Mouse (Mus musculus) CH12.LX (cell line): ENCODE measurements at regions not wholly inside any gene's neighbourhood (a gene's known extent, or its start where the extent isn't known, plus 50 kb on each side); places are given as distances from the start of the nearest gene placed in this dataset.

Experiments
- DNase-seq: peaks from one replicate; pipeline ENCODE4 v3.0.0-alpha.2; 2013; ENCODE audit errors: extremely low read depth
- H3K27ac ChIP-seq: 2 replicates; pipeline ENCODE4 v1.5.1; 2012; ENCODE audit warnings: low read depth, mild to moderate bottlenecking, control low read depth, moderate library complexity; ENCODE audit not compliant: insufficient read depth
- H3K27me3 ChIP-seq: replicated peaks from 2 replicates; pipeline ENCODE3; 2012; ENCODE audit warnings: inconsistent platforms
- H3K36me3 ChIP-seq, 2 experiments: replicated peaks in 1 of 2; 2 replicates each; pipeline versions ENCODE3 to v1.6.1; 2012; ENCODE audit warnings: inconsistent platforms in 1 of 2, low read length in 1 of 2, mild to moderate bottlenecking in 1 of 2, mixed read lengths in 1 of 2, moderate library complexity in 1 of 2; ENCODE audit not compliant: control insufficient read depth in 1 of 2, insufficient read depth in 1 of 2
- H3K4me1 ChIP-seq, 2 experiments: 2 replicates each; pipeline ENCODE4 v1.6.1; 2012; ENCODE audit warnings: inconsistent platforms in 1 of 2, moderate library complexity in 1 of 2; ENCODE audit not compliant: insufficient read depth in 2 of 2, control insufficient read depth in 1 of 2
- H3K4me2 ChIP-seq: 2 replicates; pipeline ENCODE4 v1.6.1; 2012; ENCODE audit warnings: low read depth, mild to moderate bottlenecking, control low read depth; ENCODE audit not compliant: poor library complexity, insufficient read depth, severe bottlenecking
- H3K4me3 ChIP-seq, 3 experiments: fragments of 150-350 bp in 1 of 3; sonication (generic) in 1 of 3; replicated peaks in 1 of 3; 2 replicates each; pipeline versions ENCODE3 to v1.5.1; 2011 to 2012; ENCODE audit warnings: low read depth in 2 of 3, low read length in 2 of 3, mild to moderate bottlenecking in 2 of 3, moderate library complexity in 2 of 3, control low read depth in 1 of 3, improper control_type of control experiment in 1 of 3, inconsistent platforms in 1 of 3, mixed read lengths in 1 of 3; ENCODE audit not compliant: poor library complexity in 1 of 3
- H3K79me2 ChIP-seq: replicated peaks from 2 replicates; pipeline ENCODE4 v1.6.1; 2012; ENCODE audit warnings: mild to moderate bottlenecking, moderate library complexity; ENCODE audit not compliant: control insufficient read depth, poor library complexity, insufficient read depth, severe bottlenecking; ENCODE audit errors: extremely low read depth
- H3K9ac ChIP-seq: 2 replicates; pipeline ENCODE4 v1.6.1; 2012; ENCODE audit warnings: low read depth, mild to moderate bottlenecking, control low read depth, moderate library complexity; ENCODE audit not compliant: insufficient read depth
- H3K9me3 ChIP-seq: replicated peaks from 2 replicates; pipeline ENCODE3; 2012; ENCODE audit warnings: low read length, inconsistent platforms, mixed read lengths
- BHLHE40 ChIP-seq: IDR thresholded peaks from 2 replicates; pipeline ENCODE4 v1.6.1; 2011; ENCODE audit warnings: mild to moderate bottlenecking, low read depth, low read length, improper control_type of control experiment
- CHD2 ChIP-seq: IDR thresholded peaks from 2 replicates; pipeline ENCODE4 v1.6.1; 2011; ENCODE audit warnings: low read length, improper control_type of control experiment
- E2F4 ChIP-seq: IDR thresholded peaks from 2 replicates; pipeline ENCODE4 v1.6.1; 2011; ENCODE audit warnings: low read depth, low read length, improper control_type of control experiment; ENCODE audit not compliant: insufficient replicate concordance
- EP300 ChIP-seq: IDR thresholded peaks from 2 replicates; pipeline ENCODE4 v1.6.1; 2011; ENCODE audit warnings: low read length, improper control_type of control experiment
- ETS1 ChIP-seq: conservative IDR thresholded peaks from 2 replicates; pipeline ENCODE4 v1.6.1; 2012; ENCODE audit warnings: low read depth, mild to moderate bottlenecking, inconsistent platforms, low read length, improper control_type of control experiment, moderate library complexity
- GABPA ChIP-seq: IDR thresholded peaks from 2 replicates; pipeline ENCODE4 v1.6.1; 2012; ENCODE audit warnings: low read depth, low read length, improper control_type of control experiment, inconsistent platforms; ENCODE audit not compliant: insufficient replicate concordance
- HCFC1 ChIP-seq: IDR thresholded peaks from 2 replicates; pipeline ENCODE4 v1.6.1; 2012; ENCODE audit warnings: low read depth, mild to moderate bottlenecking, inconsistent platforms, low read length, improper control_type of control experiment
- JUN ChIP-seq: IDR thresholded peaks from 2 replicates; pipeline ENCODE4 v1.6.1; 2011; ENCODE audit warnings: low read depth, mild to moderate bottlenecking, low read length, improper control_type of control experiment, moderate library complexity; ENCODE audit not compliant: insufficient read depth
- JUND ChIP-seq: conservative IDR thresholded peaks from 2 replicates; pipeline ENCODE4 v1.6.1; 2011; ENCODE audit warnings: low read depth, low read length, improper control_type of control experiment
- MAFK ChIP-seq: IDR thresholded peaks from 2 replicates; pipeline ENCODE4 v1.6.1; 2011; ENCODE audit warnings: low read length, improper control_type of control experiment; ENCODE audit not compliant: insufficient replicate concordance
- MAX ChIP-seq: IDR thresholded peaks from 2 replicates; pipeline ENCODE4 v1.6.1; 2011; ENCODE audit warnings: low read length, improper control_type of control experiment
- MAZ ChIP-seq: IDR thresholded peaks from 2 replicates; pipeline ENCODE4 v1.6.1; 2012; ENCODE audit warnings: low read depth, mild to moderate bottlenecking, inconsistent platforms, low read length, improper control_type of control experiment, moderate library complexity
- MXI1 ChIP-seq: IDR thresholded peaks from 2 replicates; pipeline ENCODE4 v1.6.1; 2011; ENCODE audit warnings: mild to moderate bottlenecking, low read depth, low read length, improper control_type of control experiment
- NELFE ChIP-seq: IDR thresholded peaks from 2 replicates; pipeline ENCODE4 v1.6.1; 2011; ENCODE audit warnings: low read depth, low read length, improper control_type of control experiment
- NRF1 ChIP-seq: IDR thresholded peaks from 2 replicates; pipeline ENCODE4 v1.6.1; 2014; ENCODE audit warnings: low read depth, mild to moderate bottlenecking, inconsistent platforms, low read length, improper control_type of control experiment, moderate library complexity
- PAX5 ChIP-seq: IDR thresholded peaks from 2 replicates; pipeline ENCODE4 v1.6.1; 2012; ENCODE audit warnings: low read length, inconsistent platforms, mixed read lengths
- POLR2A ChIP-seq: IDR thresholded peaks from 2 replicates; pipeline ENCODE4 v1.6.1; 2011; ENCODE audit warnings: low read depth, mild to moderate bottlenecking, improper control_type of control experiment, low read length
- POLR2AphosphoS2 ChIP-seq: IDR thresholded peaks from 2 replicates; pipeline ENCODE4 v1.6.1; 2011; ENCODE audit warnings: low read depth, low read length, improper control_type of control experiment
- RAD21 ChIP-seq: IDR thresholded peaks from 2 replicates; pipeline ENCODE4 v1.6.1; 2011; ENCODE audit warnings: low read depth, mild to moderate bottlenecking, low read length, improper control_type of control experiment, moderate library complexity
- RCOR1 ChIP-seq: conservative IDR thresholded peaks from 2 replicates; pipeline ENCODE4 v1.6.1; 2012; ENCODE audit warnings: low read depth, mild to moderate bottlenecking, inconsistent platforms, low read length, improper control_type of control experiment
- SMC3 ChIP-seq: IDR thresholded peaks from 2 replicates; pipeline ENCODE4 v1.6.1; 2011; ENCODE audit warnings: low read depth, low read length, improper control_type of control experiment
- TBP ChIP-seq: conservative IDR thresholded peaks from 2 replicates; pipeline ENCODE4 v1.6.1; 2011; ENCODE audit warnings: low read depth, low read length, improper control_type of control experiment
- TCF12 ChIP-seq: IDR thresholded peaks from 2 replicates; pipeline ENCODE4 v1.6.1; 2014; ENCODE audit warnings: low read depth, mild to moderate bottlenecking, inconsistent platforms, low read length, improper control_type of control experiment
- USF2 ChIP-seq: conservative IDR thresholded peaks from 2 replicates; pipeline ENCODE4 v1.6.1; 2011; ENCODE audit warnings: low read depth, low read length, improper control_type of control experiment
- ZC3H11A ChIP-seq: IDR thresholded peaks from 2 replicates; pipeline ENCODE4 v1.6.1; 2012; ENCODE audit warnings: low read depth, mild to moderate bottlenecking, inconsistent platforms, low read length, improper control_type of control experiment
- ZMIZ1 ChIP-seq: IDR thresholded peaks from 2 replicates; pipeline ENCODE4 v1.6.1; 2012; ENCODE audit warnings: low read depth, mild to moderate bottlenecking, inconsistent platforms, low read length, improper control_type of control experiment
- dilution Hi-C: fragments of 300-500 bp; cut with MboI; formaldehyde crosslinking; loops from 2 replicates; pipeline ENCODE4 v1.14.3; 2020; ENCODE audit warnings: low sequenced_read_pairs; ENCODE audit not compliant: extremely low pct_unique_long_range_greater_than_20kb, extremely low pct_ligation_motif_present
- in situ Hi-C: fragments of 300-500 bp; cut with MboI; formaldehyde crosslinking; loops from 3 replicates; pipeline ENCODE4 v1.14.3; 2019; ENCODE audit warnings: low sequenced_read_pairs, low pct_ligation_motif_present, low pct_unique_long_range_greater_than_20kb, mixed read lengths

GRCm38 (mm10) chr13:107866825-107867224, 177.4 kb upstream of the Smim15 start:
- TF ChIP-seq POLR2A (no peak), NRF1 (no peak), SMC3 (no peak), ZC3H11A (no peak), EP300 (no peak), MAFK (no peak), CHD2 (no peak), MAZ (no peak), ZMIZ1 (no peak), ETS1 (no peak), USF2 (no peak), RAD21 (no peak), MXI1 (no peak), JUND (no peak), GABPA (no peak), BHLHE40 (no peak), PAX5 (no peak), MAX (no peak)
- TF ChIP-seq, all 38 proteins: peak for 0
- dilution Hi-C loops, result no loop called here
- Histone ChIP-seq H3K9ac (no peak overlapping the region), H3K9me3 (no peaks in the 10 kb centered on the region), H3K4me3 (no peak overlapping the region), H3K4me2 (no peak overlapping the region), H3K36me3 (peaks cover 0 to 2% of the 10 kb centered on the region in 2 experiments), H3K27me3 (no peaks in the 10 kb centered on the region), H3K79me2 (peaks cover 4% of the 10 kb centered on the region; the same call in 1 of the 2 replicates), H3K4me1 (no peaks in the 10 kb centered on the region; a peak in 1 of 4 replicates), H3K27ac (no peak overlapping the region)
- DNase-seq, result no peak
- in situ Hi-C loops, result no loop called here

GRCm38 (mm10) chr13:107862793-107863654, 181.2 kb upstream of the Smim15 start:
- H3K79me2 ChIP-seq, result peaks cover 3% of the 10 kb centered on the region; the same call in 1 of the 2 replicates
- in situ Hi-C loops (no loop called here), dilution Hi-C loops (no loop called here)
- no peak for DNase-seq
- no peak overlapping the region for H3K4me3 ChIP-seq
- no peaks in the 10 kb centered on the region for H3K36me3 ChIP-seq
- no peaks in the 10 kb centered on the region for H3K4me1 ChIP-seq
- no peak overlapping the region for H3K9ac ChIP-seq
- TF ChIP-seq NELFE (no peak), HCFC1 (no peak), POLR2AphosphoS2 (no peak), JUN (no peak), MAX (no peak), ZMIZ1 (no peak), MAZ (no peak), JUND (no peak), ZC3H11A (no peak), BHLHE40 (no peak), NRF1 (no peak), TBP (no peak), E2F4 (no peak), PAX5 (no peak), RCOR1 (no peak), USF2 (no peak), TCF12 (no peak), EP300 (no peak)
- no peak overlapping the region for H3K4me2 ChIP-seq
- no peak overlapping the region for H3K27ac ChIP-seq
- H3K9me3 ChIP-seq, result no peaks in the 10 kb centered on the region
- H3K27me3 ChIP-seq, result no peaks in the 10 kb centered on the region
